ENCODE assay signal across 8 mouse cellular contexts in genomic region chr19:12797071-12797470, GRCm38 (mm10). TPM values are rescaled to one million over a fixed set of nuclear protein-coding genes. Genes with fewer than 3 reads are reported as not detected.
DNase-seq lines count a peak whose midpoint lies in the region; ATAC-seq and TF ChIP-seq lines count a peak whose summit lies in the region.

No protein-coding gene starts in this region.

- WGBS in intestine, embryonic 16.5 days: under 1% methylated on average over 7 of the region's 7 CpGs
- WGBS in lung, embryonic 16.5 days: under 1% methylated on average over 7 of the region's 7 CpGs
- 0% methylated on average over 7 of the region's 7 CpGs for WGBS in stomach, embryonic 15.5 days

- H3K9me3 ChIP-seq in intestine, embryonic 16.5 days (ENCODE audit: control insufficient read depth, low read length): no peaks in the 10 kb centered on the region
- no peaks in the 10 kb centered on the region for H3K9me3 ChIP-seq in lung, embryonic 16.5 days (ENCODE audit: control insufficient read depth, low read length)
- H3K9me3 ChIP-seq in stomach, embryonic 15.5 days: no peaks in the 10 kb centered on the region

- ATAC-seq in intestine, embryonic 16.5 days: no peak
- ATAC-seq in lung, embryonic 16.5 days (ENCODE audit: low read depth): no peak
- ATAC-seq in stomach, embryonic 15.5 days (ENCODE audit: insufficient read depth, low FRiP score, low read depth): no peak

- H3K27ac ChIP-seq in embryonic fibroblast, embryonic 13.5 days (ENCODE audit: insufficient read depth, low read length): peak overlapping the region; percentile 100
- H3K27ac ChIP-seq in intestine, embryonic 16.5 days (ENCODE audit: low read length): peak overlapping the region; percentile 99
- H3K27ac ChIP-seq in lung, embryonic 16.5 days (ENCODE audit: low read length): peak overlapping the region; percentile 100
- H3K27ac ChIP-seq in stomach, embryonic 15.5 days: peak overlapping the region; percentile 100

- H3K27me3 ChIP-seq in intestine, embryonic 16.5 days (replicated peaks; ENCODE audit: control insufficient read depth, insufficient read depth, low read length): no peaks in the 10 kb centered on the region
- H3K27me3 ChIP-seq in lung, embryonic 16.5 days (ENCODE audit: control insufficient read depth, insufficient read depth, low read depth, low read length): no peaks in the 10 kb centered on the region
- H3K27me3 ChIP-seq in stomach, embryonic 15.5 days (replicated peaks): no peaks in the 10 kb centered on the region

- H3K4me2 ChIP-seq in intestine, embryonic 16.5 days (ENCODE audit: low read depth, low read length): peak overlapping the region; percentile 75
- H3K4me2 ChIP-seq in lung, embryonic 16.5 days (ENCODE audit: low read depth, low read length): peak overlapping the region; percentile 82
- peak overlapping the region; percentile 74 for H3K4me2 ChIP-seq in stomach, embryonic 15.5 days

- peak overlapping the region; percentile 84 for H3K9ac ChIP-seq in intestine, embryonic 16.5 days (ENCODE audit: low read depth, low read length)
- H3K9ac ChIP-seq in lung, embryonic 16.5 days (ENCODE audit: low read length): peak overlapping the region; percentile 82
- H3K9ac ChIP-seq in stomach, embryonic 15.5 days: peak overlapping the region; percentile 55; the same call in 1 of the 2 replicates

- DNase-seq in heart, adult 18-20 months: peak; percentile 38 to 53
- no peak for DNase-seq in heart, adult 11 months
- peak; percentile 40 for DNase-seq in MN1 (ENCODE audit: low spot score)
- DNase-seq in urinary bladder, postnatal 25 days (ENCODE audit: low spot score): no peak

- peak overlapping the region; percentile 72 for H3K4me3 ChIP-seq in embryonic fibroblast, embryonic 13.5 days (ENCODE audit: insufficient read depth, low read length)
- peak overlapping the region; percentile 94 for H3K4me3 ChIP-seq in intestine, embryonic 16.5 days (ENCODE audit: low read length)
- H3K4me3 ChIP-seq in lung, embryonic 16.5 days (ENCODE audit: low read length): peak overlapping the region; percentile 98
- peak overlapping the region; percentile 96 for H3K4me3 ChIP-seq in stomach, embryonic 15.5 days (replicated peaks)

- TF ChIP-seq CTCF in embryonic fibroblast, embryonic 13.5 days (IDR thresholded peaks at IDR 0.05; ENCODE audit: borderline replicate concordance, insufficient read depth, low read length): no peak

- no peak for TF ChIP-seq POLR2A in embryonic fibroblast, embryonic 13.5 days (IDR thresholded peaks at IDR 0.05; ENCODE audit: low read depth, low read length)

- 0 out of 2 replicates have a peak, but pooled peaks cover 2% of the 10 kb centered on the region for H3K4me1 ChIP-seq in embryonic fibroblast, embryonic 13.5 days (ENCODE audit: control insufficient read depth, insufficient read depth, low read length)
- H3K4me1 ChIP-seq in intestine, embryonic 16.5 days (ENCODE audit: control insufficient read depth, insufficient read depth, low read length): no peaks in the 10 kb centered on the region
- H3K4me1 ChIP-seq in lung, embryonic 16.5 days (replicated peaks; ENCODE audit: control insufficient read depth, insufficient read depth, low read length): no peaks in the 10 kb centered on the region; the same call in 1 of the 2 replicates
- no peaks in the 10 kb centered on the region for H3K4me1 ChIP-seq in stomach, embryonic 15.5 days

- H3K36me3 ChIP-seq in intestine, embryonic 16.5 days (ENCODE audit: control insufficient read depth, insufficient read depth, low read length): no peaks in the 10 kb centered on the region
- H3K36me3 ChIP-seq in lung, embryonic 16.5 days (ENCODE audit: control insufficient read depth, insufficient read depth, low read length): no peaks in the 10 kb centered on the region
- no peaks in the 10 kb centered on the region for H3K36me3 ChIP-seq in stomach, embryonic 15.5 days

RNA-seq across cellular contexts. Expression of gene Lpxn, which starts 1.1 kb away (rescaled TPM):
- total RNA-seq in heart, adult 18-20 months (2021): 1 to 10 TPM in 1 of 2 experiments, under 1 TPM in 1; 0.87 to 2.2 TPM
- polyA plus RNA-seq in embryonic fibroblast, embryonic 13.5 days (2011; ENCODE audit: insufficient read length, low read depth, missing spikeins): 0.38 and 0.83 TPM in 2 replicates
- polyA plus RNA-seq in intestine, embryonic 16.5 days (2015; fragmentation: Nextera tagmentation; extraction: Ambion mirVana): 2.9 and 3.2 TPM in 2 replicates
- 2.0 and 3.3 TPM in 2 replicates for polyA plus RNA-seq in lung, embryonic 16.5 days (2015; fragmentation: Nextera tagmentation; extraction: Ambion mirVana)
- 2.5 and 2.6 TPM in 2 replicates for polyA plus RNA-seq in stomach, embryonic 15.5 days (2015; fragmentation: Nextera tagmentation; extraction: Ambion mirVana)

RNA-seq across cellular contexts. Expression of gene Zfp91, which starts 1.1 kb away (rescaled TPM):
- total RNA-seq in heart, adult 18-20 months (2021): 10 to 100 TPM; 75.2 to 77.0 TPM
- polyA plus RNA-seq in embryonic fibroblast, embryonic 13.5 days (2011; ENCODE audit: insufficient read length, low read depth, missing spikeins): 69.4 and 85.8 TPM in 2 replicates
- polyA plus RNA-seq in intestine, embryonic 16.5 days (2015; fragmentation: Nextera tagmentation; extraction: Ambion mirVana): 8.7 and 9.5 TPM in 2 replicates
- 10.9 and 11.5 TPM in 2 replicates for polyA plus RNA-seq in lung, embryonic 16.5 days (2015; fragmentation: Nextera tagmentation; extraction: Ambion mirVana)
- polyA plus RNA-seq in stomach, embryonic 15.5 days (2015; fragmentation: Nextera tagmentation; extraction: Ambion mirVana): 13.9 and 14.5 TPM in 2 replicates

RNA-seq across cellular contexts. Expression of gene Cntf, which starts 31.6 kb away (rescaled TPM):
- 1 to 10 TPM in 1 of 2 experiments, under 1 TPM in 1; 0.94 to 1.7 TPM for total RNA-seq in heart, adult 18-20 months (2021)
- 2.9 and 6.0 TPM in 2 replicates for polyA plus RNA-seq in embryonic fibroblast, embryonic 13.5 days (2011; ENCODE audit: insufficient read length, low read depth, missing spikeins)
- 0.88 and 1.0 TPM in 2 replicates for polyA plus RNA-seq in intestine, embryonic 16.5 days (2015; fragmentation: Nextera tagmentation; extraction: Ambion mirVana)
- polyA plus RNA-seq in lung, embryonic 16.5 days (2015; fragmentation: Nextera tagmentation; extraction: Ambion mirVana): 0.88 and 1.2 TPM in 2 replicates
- polyA plus RNA-seq in stomach, embryonic 15.5 days (2015; fragmentation: Nextera tagmentation; extraction: Ambion mirVana): 1.2 TPM in 2 replicates

RNA-seq across cellular contexts. Expression of gene Gm5244, which starts 49.4 kb away (rescaled TPM):
- total RNA-seq in heart, adult 18-20 months (2021): not detected
- not detected in 2 replicates for polyA plus RNA-seq in embryonic fibroblast, embryonic 13.5 days (2011; ENCODE audit: insufficient read length, low read depth, missing spikeins)
- not detected in 2 replicates for polyA plus RNA-seq in intestine, embryonic 16.5 days (2015; fragmentation: Nextera tagmentation; extraction: Ambion mirVana)
- not detected in 2 replicates for polyA plus RNA-seq in lung, embryonic 16.5 days (2015; fragmentation: Nextera tagmentation; extraction: Ambion mirVana)
- polyA plus RNA-seq in stomach, embryonic 15.5 days (2015; fragmentation: Nextera tagmentation; extraction: Ambion mirVana): not detected in 2 replicates

Comparison
In these comparisons a context has a peak if more than half of its experiments do, and no peak if none do; other contexts are left out.
1. DNase-seq: peak in heart, adult 18-20 months (2 of 2) and MN1 (single experiment); none in heart, adult 11 months (single experiment) and urinary bladder, postnatal 25 days (single experiment).
2. Peak in every context shown above with its lines, with median percentiles within 50 percentile points of each other: H3K27ac ChIP-seq, H3K4me3 ChIP-seq, H3K4me2 ChIP-seq and H3K9ac ChIP-seq.